Mouse (Mus musculus): ENCODE results near the gene Slc36a1.

Gene Slc36a1

GRCm38 (mm10) chr11:55274756-55275155, 70.6 kb downstream of the Slc36a1 start:
- peak; percentile 41; the same call in 1 of the 2 replicates for ATAC-seq (ENCODE audit: low TSS enrichment)

All from frontal cortex, adult (tissue).